Comparison of ENCODE assay signal across 11 mouse cellular contexts in genomic region chr9:56554096-56554495, GRCm38 (mm10).
DNase-seq lines count a peak whose midpoint lies in the region; ATAC-seq and TF ChIP-seq lines count a peak whose summit lies in the region.
"Had no signal": no experiment of that assay in that cellular context is flagged by ENCODE, and none has a peak within 500 bp of the region (broad histone marks: within the 10 kb centered on the region; RNA-seq: fewer than 3 reads in every experiment).

No protein-coding gene starts in this region.

- H3K4me2 ChIP-seq in hindbrain, embryonic 16.5 days (ENCODE audit: low read length), result no peak overlapping the region
- H3K4me2 ChIP-seq in kidney, embryonic 14.5 days (replicated peaks; ENCODE audit: low read depth, low read length), result no peak overlapping the region
- H3K4me2 ChIP-seq: embryonic facial prominence, embryonic 13.5 days had no signal

- no peaks in the 10 kb centered on the region for H3K36me3 ChIP-seq in E14TG2a.4 (ENCODE audit: insufficient read depth, low read length)
- no peaks in the 10 kb centered on the region for H3K36me3 ChIP-seq in hindbrain, embryonic 16.5 days (ENCODE audit: control insufficient read depth, insufficient read depth, low read length)
- H3K36me3 ChIP-seq in kidney, embryonic 14.5 days (ENCODE audit: control insufficient read depth, insufficient read depth, low read length), result no peaks in the 10 kb centered on the region
- H3K36me3 ChIP-seq: embryonic facial prominence, embryonic 13.5 days had no signal

- ATAC-seq in hindbrain, embryonic 16.5 days, result peak; percentile 44; the same call in 1 of the 2 replicates
- no peak for ATAC-seq in kidney, embryonic 14.5 days (ENCODE audit: low FRiP score, low TSS enrichment)
- ATAC-seq in megakaryocyte, adult 5-6 weeks (ENCODE audit: poor library complexity, severe bottlenecking), result no peak

- peak overlapping the region; percentile 3; the same call in 1 of the 2 replicates for H3K9ac ChIP-seq in hindbrain, embryonic 16.5 days (ENCODE audit: low read depth, low read length)
- no peak overlapping the region for H3K9ac ChIP-seq in kidney, embryonic 14.5 days (ENCODE audit: low read depth, low read length)
- H3K9ac ChIP-seq: embryonic facial prominence, embryonic 13.5 days had no signal

- H3K4me3 ChIP-seq in E14TG2a.4 (replicated peaks; ENCODE audit: low read length), result 0 out of 2 replicates have a peak overlapping the region, but pooled peaks have one; percentile 10
- no peak overlapping the region for H3K4me3 ChIP-seq in hindbrain, embryonic 16.5 days (ENCODE audit: low read length)
- H3K4me3 ChIP-seq in kidney, embryonic 14.5 days (ENCODE audit: low read length), result no peak overlapping the region
- H3K4me3 ChIP-seq: embryonic facial prominence, embryonic 13.5 days; heart, adult 2 months had no signal

- H3K9me3 ChIP-seq in E14TG2a.4 (ENCODE audit: low read length), result no peaks in the 10 kb centered on the region
- no peaks in the 10 kb centered on the region for H3K9me3 ChIP-seq in hindbrain, embryonic 16.5 days (ENCODE audit: control insufficient read depth, low read length)
- no peaks in the 10 kb centered on the region for H3K9me3 ChIP-seq in kidney, embryonic 14.5 days (ENCODE audit: control insufficient read depth, low read length)
- H3K9me3 ChIP-seq: embryonic facial prominence, embryonic 13.5 days had no signal

- intact Hi-C loops in heart, postnatal 14 days (cut with DNase I), result loop anchor here (5.0 to 10.0 kb wide), 2 partner anchors 437 to 509 kb away; partner anchors contain the start of gene Rcn2

- WGBS in hindbrain, embryonic 16.5 days, result 46% methylated on average over 6 of the region's 6 CpGs
- WGBS in kidney, embryonic 14.5 days, result 34% methylated on average over 6 of the region's 6 CpGs

- H3K4me1 ChIP-seq in E14TG2a.4 (replicated peaks; ENCODE audit: low read depth, low read length), result peaks cover 64% of the 10 kb centered on the region
- H3K4me1 ChIP-seq in hindbrain, embryonic 16.5 days (ENCODE audit: control insufficient read depth, insufficient read depth, low read depth, low read length), result peaks cover 19% of the 10 kb centered on the region
- H3K4me1 ChIP-seq in kidney, embryonic 14.5 days (ENCODE audit: control insufficient read depth, insufficient read depth, low read length), result peaks cover 6% of the 10 kb centered on the region

- H3K27me3 ChIP-seq in E14TG2a.4 (ENCODE audit: insufficient read depth, low read length), result 0 out of 2 replicates have a peak, but pooled peaks cover 4% of the 10 kb centered on the region
- H3K27me3 ChIP-seq in hindbrain, embryonic 16.5 days (replicated peaks; ENCODE audit: control insufficient read depth, insufficient read depth, low read length), result no peaks in the 10 kb centered on the region
- H3K27me3 ChIP-seq in kidney, embryonic 14.5 days (ENCODE audit: control insufficient read depth, insufficient read depth, low read length), result 0 out of 2 replicates have a peak, but pooled peaks cover 7% of the 10 kb centered on the region
- H3K27me3 ChIP-seq: embryonic facial prominence, embryonic 13.5 days had no signal

- TF ChIP-seq CTCF in E14TG2a.4 (conservative IDR thresholded peaks at IDR 0.05; ENCODE audit: low read length), result no peak

- peak overlapping the region; percentile 69; the same call in 1 of the 2 replicates for H3K27ac ChIP-seq in hindbrain, embryonic 16.5 days (ENCODE audit: low read depth, low read length)
- no peak overlapping the region for H3K27ac ChIP-seq in kidney, embryonic 14.5 days (ENCODE audit: low read depth, low read length)
- H3K27ac ChIP-seq: embryonic facial prominence, embryonic 13.5 days; heart, adult 2 months had no signal

- DNase-seq in embryo, embryonic 10 days (ENCODE audit: low spot score), result peak; percentile 27
- no peak for DNase-seq in embryo, embryonic 10.5 days (ENCODE audit: low spot score)
- DNase-seq in cerebellum, postnatal 10 days, result peak; percentile 89
- DNase-seq in heart, postnatal 14 days, result no peak
- DNase-seq: heart, adult 2 months; lung, adult 2 months had no signal

Comparison
In these comparisons a context has a peak if more than half of its experiments do, and no peak if none do; other contexts are left out.
1. DNase-seq: peak in embryo, embryonic 10 days (single experiment) and cerebellum, postnatal 10 days (2 of 2); none in embryo, embryonic 10.5 days (single experiment) and heart, postnatal 14 days (0 of 2).